Mouse (Mus musculus): Measurements from ENCODE around the gene Mrps21.

Gene Mrps21

DNA sequence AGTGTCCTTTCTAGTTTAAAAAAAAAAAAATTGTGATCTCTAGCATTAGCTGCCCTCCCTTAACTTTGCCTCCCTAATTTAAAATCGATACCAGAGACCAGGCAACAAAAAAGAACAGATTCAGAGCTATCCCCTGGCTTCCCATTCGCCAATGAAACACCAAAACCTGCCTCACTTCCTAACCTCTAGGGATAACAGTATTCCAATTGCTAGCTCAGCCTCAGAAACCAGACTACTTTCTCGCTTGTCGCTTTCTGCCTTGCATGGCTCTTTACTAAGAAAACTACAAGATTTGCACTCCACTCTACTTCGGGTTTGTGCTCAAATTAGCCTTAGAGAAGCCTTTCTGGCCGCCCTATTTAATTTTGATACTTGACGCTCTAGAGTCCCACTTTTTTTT is 15.2 kb downstream of the Mrps21 start:
- no peak for DNase-seq (ENCODE audit: extremely low read depth, insufficient read length, low spot score)

DNA sequence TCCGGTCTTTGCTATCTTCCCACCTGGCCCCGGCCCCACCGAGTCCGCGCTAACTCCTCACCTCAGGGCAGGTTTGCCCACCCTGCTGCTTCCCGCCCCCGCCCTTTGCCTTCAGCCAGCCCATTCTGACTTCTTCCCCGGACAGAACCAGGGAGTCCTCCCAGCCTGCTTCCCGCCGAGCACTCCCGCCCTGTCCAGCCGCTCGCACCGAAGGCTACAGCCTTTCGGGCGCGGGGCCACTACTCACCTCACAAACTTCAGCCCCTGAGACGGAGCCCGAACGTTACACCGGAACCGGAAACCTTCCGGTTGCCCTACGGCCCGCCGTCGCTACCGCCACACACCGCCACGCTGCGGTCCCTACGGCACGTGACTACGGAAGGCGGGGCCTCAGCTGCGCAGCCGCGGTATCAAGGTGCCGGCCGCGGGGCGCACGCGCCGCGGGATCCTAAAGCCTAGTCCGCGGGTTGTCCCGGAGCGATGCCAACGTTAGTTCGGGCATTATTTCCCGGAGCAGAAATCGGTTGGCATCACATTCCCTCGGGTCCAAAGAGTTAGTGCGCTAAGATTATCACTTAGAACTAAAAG is 15.7 kb downstream of the Mrps21 start, which contains the start of gene Prpf3:
Prpf3 (minus strand) TSS at position 384 of the 588 bp plus-strand sequence.
- peak; percentile 95 for DNase-seq (ENCODE audit: extremely low read depth, insufficient read length, low spot score)

DNA sequence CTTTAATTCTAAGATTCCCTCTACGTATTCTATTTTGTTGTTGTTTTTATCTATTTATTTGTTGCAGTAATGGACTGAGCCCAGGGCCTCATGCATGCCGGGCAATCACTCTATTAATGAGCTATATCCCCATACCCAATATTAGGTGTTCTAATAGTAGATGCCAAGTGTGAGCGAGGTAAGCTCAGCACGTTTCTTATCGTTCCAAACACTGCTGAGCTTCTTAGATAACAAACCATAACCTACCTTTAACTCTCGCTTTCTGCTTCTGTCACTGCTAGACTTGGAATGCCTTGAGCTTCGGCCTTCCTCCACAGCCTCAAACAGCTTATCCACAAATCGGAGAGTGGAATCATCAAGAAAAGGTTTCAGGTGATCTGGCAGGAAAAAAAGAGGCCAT is 20.0 kb downstream of the Mrps21 start:
- no peak for DNase-seq (ENCODE audit: extremely low read depth, insufficient read length, low spot score)

DNA sequence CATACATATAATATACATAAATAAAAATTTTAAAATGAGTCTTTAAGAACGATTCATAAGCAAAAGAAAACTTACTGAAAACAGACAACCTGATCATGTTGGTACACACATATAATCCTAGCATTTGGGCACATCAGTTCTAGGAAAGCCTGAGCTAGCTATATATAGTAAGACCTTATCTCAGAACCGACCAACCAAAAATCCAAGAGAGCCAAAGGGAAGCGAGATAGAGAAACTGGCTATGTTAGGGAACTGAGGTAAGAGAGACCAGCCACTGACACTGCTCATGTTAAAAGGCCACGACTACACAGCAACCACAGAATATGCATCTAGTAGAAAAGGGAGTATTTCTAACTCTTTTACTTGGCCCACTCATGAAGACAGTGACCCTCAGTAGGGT is 20.7 kb downstream of the Mrps21 start:
- no peak for DNase-seq (ENCODE audit: extremely low read depth, insufficient read length, low spot score)

DNA sequence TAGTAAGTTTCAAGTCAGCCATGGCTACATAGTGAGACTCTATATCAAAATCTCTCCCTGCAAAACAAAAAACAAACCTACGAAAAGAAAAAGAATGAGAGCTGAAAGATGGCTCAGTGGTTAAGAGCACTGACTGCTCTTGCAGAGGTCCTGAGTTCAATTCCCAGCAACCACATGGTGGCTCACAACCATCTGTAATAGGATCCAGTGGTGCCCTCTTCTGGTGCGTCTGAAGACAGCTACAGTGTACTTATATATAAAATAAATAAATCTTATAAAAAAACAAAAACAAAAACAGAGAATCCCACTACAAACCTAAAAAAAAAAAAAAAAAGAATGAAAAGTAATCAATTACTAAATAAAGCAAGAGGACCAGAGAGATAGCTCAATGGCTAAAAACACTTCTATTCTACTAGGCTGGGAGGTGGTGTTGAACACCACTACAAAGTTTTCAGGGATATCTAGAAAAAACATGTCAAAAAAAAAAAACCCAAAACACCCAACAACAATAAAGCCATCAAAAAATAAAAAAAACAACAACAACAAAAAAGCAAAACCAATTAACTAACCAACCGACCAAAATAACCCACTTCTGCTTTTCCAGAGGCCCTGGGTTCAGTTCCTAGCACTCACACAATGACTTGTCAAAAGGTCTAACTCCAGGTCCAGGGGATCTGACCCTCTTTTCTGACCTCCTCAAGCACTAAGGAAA is 28.7 kb downstream of the Mrps21 start:
- no peak for DNase-seq (ENCODE audit: extremely low read depth, insufficient read length, low spot score)

DNA sequence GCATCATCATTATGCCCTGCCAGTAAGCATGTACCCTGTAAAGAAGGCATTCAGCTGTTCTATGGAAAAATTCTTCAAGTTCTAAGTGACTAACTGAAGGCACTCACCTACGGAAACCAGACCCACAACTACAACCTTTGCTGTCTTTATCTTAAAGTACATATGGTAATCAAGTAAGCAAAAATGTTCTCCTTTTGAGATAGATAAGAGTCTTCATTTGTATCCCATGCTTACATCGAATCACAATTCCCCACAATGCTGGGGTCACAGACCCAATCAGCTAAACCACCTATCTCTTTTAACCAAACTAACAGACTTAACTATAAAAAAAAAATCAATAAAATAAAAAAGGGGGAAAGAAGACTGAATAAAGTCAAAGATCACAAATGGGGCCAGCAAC is 32.1 kb downstream of the Mrps21 start:
- DNase-seq (ENCODE audit: extremely low read depth, insufficient read length, low spot score): no peak

DNA sequence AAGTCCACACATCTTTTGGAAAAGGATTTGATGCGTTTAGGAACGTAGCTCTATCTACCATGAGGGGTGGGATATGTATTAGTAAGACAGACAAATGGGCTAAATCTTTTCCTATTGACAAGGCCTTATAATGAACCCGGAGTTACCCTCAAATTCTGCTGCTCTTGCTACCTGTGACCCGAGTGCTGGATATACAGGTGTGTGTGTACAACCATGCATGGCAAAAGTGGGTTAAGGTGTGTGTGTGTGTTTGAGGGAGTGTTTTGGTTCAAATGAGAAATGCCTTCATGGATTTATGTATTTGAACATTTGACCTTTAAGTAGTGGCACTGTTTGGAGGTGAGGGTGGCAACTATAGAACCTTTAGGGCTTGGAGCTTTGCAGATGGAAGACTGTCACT is 42.3 kb downstream of the Mrps21 start:
- no peak for DNase-seq (ENCODE audit: extremely low read depth, insufficient read length, low spot score)

DNA sequence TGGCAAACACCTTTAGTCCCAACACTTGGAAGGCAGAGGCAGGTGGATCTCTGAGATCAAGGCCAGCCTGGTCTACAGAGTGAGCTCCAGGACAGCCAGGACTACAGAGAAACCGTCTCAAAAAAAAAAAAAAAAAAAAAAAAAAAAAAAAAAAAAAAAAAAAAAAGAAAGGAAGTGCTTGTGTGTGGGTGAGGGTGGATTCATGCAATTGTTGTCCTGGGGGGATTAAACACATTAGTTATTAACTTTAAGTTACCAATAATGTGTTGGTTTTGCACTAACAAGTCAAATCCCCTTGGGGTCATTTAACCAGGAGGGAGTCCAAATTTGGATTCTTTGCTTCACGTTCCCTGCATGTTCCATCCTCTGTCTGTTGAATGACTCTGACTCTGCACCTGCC is 45.0 kb downstream of the Mrps21 start:
- no peak for DNase-seq (ENCODE audit: extremely low read depth, insufficient read length, low spot score)

DNA sequence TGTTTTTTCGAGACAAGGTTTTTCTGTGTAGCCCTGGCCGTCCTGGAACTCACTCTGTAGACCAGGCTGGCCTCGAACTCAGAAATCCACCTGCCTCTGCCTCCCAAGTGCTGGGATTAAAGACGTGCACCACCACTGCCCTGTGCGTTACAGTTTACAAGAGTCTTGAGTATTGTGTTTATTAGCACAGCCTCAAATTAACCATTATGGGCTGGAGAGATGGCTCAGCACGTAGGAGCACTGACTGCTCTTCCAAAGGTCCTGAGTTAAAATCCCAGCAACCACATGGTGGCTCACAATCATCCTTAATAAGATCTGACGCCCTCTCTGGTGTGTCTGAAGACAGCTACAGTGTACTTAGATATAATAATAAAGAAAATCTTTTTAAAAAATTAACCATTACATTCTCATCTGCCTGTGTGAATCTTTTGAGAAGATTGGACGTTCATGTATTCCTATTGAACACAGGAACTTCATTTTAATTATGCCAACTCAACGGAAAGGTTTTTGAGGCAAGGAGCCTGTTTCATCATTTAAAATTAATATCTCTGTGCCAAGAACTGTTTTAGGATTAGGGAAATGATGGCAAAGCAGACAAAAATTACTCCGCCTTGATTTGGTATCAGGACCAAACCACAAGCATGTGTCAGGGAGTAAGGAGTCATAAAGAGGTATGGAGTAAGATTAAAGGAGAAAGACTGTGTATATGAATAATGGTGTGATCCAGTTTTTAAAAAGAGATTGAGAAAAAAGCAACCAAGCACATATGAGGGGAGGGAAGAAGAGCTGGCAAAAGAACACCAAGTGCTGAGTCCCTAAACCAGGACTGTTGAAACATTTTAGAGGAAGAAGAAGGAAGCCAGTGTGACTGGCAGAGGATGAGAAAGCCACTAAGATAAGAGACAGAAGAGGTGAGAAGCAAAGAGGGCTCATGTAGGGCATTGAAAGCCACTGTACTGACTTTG is 51.0 kb downstream of the Mrps21 start:
- DNase-seq (ENCODE audit: extremely low read depth, insufficient read length, low spot score): peak; percentile 59

DNA sequence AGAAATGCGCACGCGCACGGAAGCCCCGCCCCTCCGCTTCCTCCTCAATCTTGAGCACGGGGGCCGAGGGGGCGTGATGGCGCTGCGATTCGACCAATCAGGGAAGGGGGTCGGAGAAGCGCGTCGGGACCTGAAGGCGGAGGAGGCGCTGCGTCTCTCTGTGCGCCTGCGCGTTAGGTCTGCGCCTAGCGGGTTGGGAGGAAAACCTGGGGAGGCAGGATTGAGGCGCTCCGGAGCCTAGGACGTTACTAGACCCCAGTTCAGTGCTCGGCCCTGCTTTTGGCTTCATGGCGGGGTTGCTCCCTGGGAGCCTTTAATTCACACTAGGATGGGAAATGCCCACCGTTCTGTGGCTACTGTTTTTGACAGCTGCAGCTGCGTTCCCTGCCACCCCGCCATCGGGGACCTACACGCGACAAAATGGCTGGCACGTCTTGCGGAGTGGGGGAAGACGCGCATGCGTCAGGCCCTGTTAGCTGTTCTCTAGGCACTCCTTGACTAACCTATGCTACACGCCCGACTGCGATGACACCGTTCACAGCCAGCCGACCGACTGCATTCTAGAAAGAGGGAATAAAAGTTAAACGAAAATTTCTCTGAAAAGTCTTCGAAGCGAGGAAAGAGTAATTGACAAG is 51.9 kb downstream of the Mrps21 start:
- peak; percentile 98 for DNase-seq (ENCODE audit: extremely low read depth, insufficient read length, low spot score)

DNA sequence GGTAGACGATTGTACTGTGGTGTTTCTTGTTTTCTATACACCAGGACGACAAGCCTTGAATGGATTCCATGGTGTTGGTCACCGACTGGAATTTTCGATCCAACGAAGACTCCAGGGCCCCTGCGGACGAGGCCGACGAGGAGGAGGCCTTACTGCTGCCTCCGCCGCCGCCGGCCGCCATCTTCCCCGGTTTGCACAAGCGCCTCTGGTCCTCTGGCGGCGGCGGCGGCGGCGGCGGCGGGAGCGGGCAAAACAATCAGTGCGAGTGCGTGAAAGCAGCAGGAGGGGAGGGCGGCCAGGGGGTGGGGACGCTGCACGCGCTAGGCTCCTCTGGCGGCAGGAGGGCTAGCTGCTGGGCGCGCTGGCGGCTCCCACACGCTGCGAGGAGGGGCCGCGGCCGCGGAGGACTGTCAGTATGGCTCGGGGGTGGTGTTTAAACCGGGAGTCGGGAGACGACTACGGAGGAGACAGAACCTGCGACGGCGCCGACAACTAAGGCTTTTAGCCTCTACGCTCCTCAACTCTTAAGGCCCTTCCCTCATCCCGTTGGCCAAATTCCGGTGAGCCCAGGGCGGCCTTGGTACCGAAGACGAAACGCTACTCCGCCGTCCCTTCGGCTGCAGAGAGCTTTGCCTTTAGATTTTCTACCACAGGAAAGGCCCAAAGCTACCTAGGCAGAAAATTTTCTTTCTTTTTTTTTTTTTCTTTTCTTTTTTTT is 52.6 kb downstream of the Mrps21 start, which contains the start of gene Rprd2:
Rprd2 (minus strand) TSS at position 293 of the 718 bp plus-strand sequence.
- peak; percentile 87 for DNase-seq (ENCODE audit: extremely low read depth, insufficient read length, low spot score)

DNA sequence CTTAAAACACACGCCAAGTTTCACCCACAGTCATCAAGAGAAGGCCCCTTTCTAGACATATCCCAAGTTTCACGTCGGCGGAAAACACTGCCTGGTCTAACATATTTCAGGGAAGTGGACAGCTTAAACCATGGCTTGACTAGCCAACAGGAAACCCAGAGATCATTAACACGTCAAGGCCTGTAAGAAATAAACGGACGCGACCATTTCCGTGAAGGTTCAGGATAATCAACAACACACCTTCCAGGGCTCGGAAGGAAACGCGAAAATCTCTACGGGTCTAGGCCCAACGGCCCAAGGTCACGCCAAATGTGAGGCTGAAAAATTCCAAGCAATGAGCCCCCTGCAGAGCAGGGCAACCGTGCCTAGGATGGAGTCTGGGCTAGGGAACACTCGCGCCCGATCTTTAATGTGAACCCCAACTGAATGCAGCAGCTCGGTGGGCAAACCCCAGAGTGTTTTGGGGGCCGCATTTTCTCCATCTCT is 53.2 kb downstream of the Mrps21 start:
- no peak for DNase-seq (ENCODE audit: extremely low read depth, insufficient read length, low spot score)

DNA sequence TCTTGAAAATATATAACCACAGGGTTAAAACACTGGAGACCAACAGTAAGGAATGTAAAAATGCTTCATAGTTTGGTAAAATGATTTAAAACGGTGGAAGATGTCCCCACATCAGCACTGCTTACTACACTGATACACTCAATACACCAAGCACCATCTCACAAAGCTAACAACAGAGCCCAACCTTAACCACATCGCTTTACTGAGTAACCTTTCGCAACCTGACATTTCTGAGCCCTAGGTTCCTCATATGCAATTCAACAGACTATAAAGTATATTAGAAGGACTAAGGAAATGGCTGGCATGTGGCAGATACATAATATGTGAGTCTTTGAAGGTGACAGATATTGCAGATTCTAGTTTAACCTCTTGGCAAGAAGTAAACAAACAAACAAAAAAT is 54.6 kb downstream of the Mrps21 start:
- DNase-seq (ENCODE audit: extremely low read depth, insufficient read length, low spot score): no peak

All from 3134 (cell line).